Mouse (Mus musculus) heart, postnatal 0 days (tissue): ENCODE data around the gene Dnal4. TPM values are rescaled to one million over a fixed set of nuclear protein-coding genes. Genes with fewer than 3 reads are reported as not detected.

Experiments
- ATAC-seq: fragments of 200-750 bp; cut with Nextera tagmentation; 2 replicates; pipeline ENCODE4 v1.8.0; 2017; ENCODE audit warnings: low read depth, moderate number of reproducible peaks, moderate library complexity; ENCODE audit not compliant: insufficient read depth
- DNase-seq: peaks from one replicate; pipeline ENCODE4 v3.0.0-alpha.2; 2016; ENCODE audit warnings: low spot score
- H3K27ac ChIP-seq: fragments of 300-500 bp; sonication (generic); 2 replicates; pipeline ENCODE4 v1.5.1; 2014; ENCODE audit warnings: low read depth, mild to moderate bottlenecking
- H3K27me3 ChIP-seq: fragments of 300-500 bp; sonication (generic); 2 replicates; pipeline ENCODE4 v1.6.1; 2014; ENCODE audit warnings: low read length, mixed read lengths; ENCODE audit not compliant: control insufficient read depth, insufficient read depth
- H3K36me3 ChIP-seq: fragments of 300-500 bp; sonication (generic); replicated peaks from 2 replicates; pipeline ENCODE4 v1.6.1; 2014; ENCODE audit warnings: low read length, mixed read lengths; ENCODE audit not compliant: control insufficient read depth, insufficient read depth
- H3K4me1 ChIP-seq: fragments of 300-500 bp; sonication (generic); 2 replicates; pipeline ENCODE4 v1.6.1; 2014; ENCODE audit warnings: antibody characterized with exemption; ENCODE audit not compliant: control insufficient read depth, insufficient read depth
- H3K4me2 ChIP-seq: fragments of 300-500 bp; sonication (generic); 2 replicates; pipeline ENCODE4 v1.6.1; 2014; ENCODE audit warnings: low read depth, mild to moderate bottlenecking, low read length, moderate library complexity
- H3K4me3 ChIP-seq: fragments of 300-500 bp; sonication (generic); 2 replicates; pipeline ENCODE4 v1.5.1; 2014; ENCODE audit warnings: low read depth, low read length
- H3K9ac ChIP-seq: fragments of 300-500 bp; sonication (generic); replicated peaks from 2 replicates; pipeline ENCODE4 v1.6.1; 2014; ENCODE audit warnings: low read depth, low read length, mixed read lengths
- H3K9me3 ChIP-seq: fragments of 300-500 bp; sonication (generic); replicated peaks from 2 replicates; pipeline ENCODE4 v1.6.1; 2016; ENCODE audit warnings: low read length; ENCODE audit not compliant: control insufficient read depth
- CTCF ChIP-seq: IDR thresholded peaks from 2 replicates; pipeline ENCODE4 v1.5.1; 2016; ENCODE audit warnings: antibody characterized with exemption, control low read depth, low read depth
- EP300 ChIP-seq: IDR thresholded peaks from 2 replicates; pipeline ENCODE4 v1.6.1; 2016; ENCODE audit warnings: antibody characterized with exemption, low read depth
- WGBS: fragments of 180-500 bp; shearing (Covaris S2); extraction: QIAGEN DNeasy Blood & Tissue Kit; methylation state at CpG from one replicate; pipeline ENCODE4 v1.1.7; 2014; 5-methylcytosine and 5-hydroxymethylcytosine counted together
- polyA plus RNA-seq: library from polyadenylated mRNA; unstranded; fragments of >200 nt; fragmentation: Nextera tagmentation; extraction: Ambion mirVana; gene quantifications from 2 replicates; pipeline ENCODE4 v1.2.1, GENCODE M21; 2015
- total RNA-seq: library from RNA; depleted of rRNA; stranded (reverse); fragments of >200 nt; gene quantifications from 2 replicates; pipeline ENCODE4 v1.2.3, GENCODE M21; 2014; ENCODE audit warnings: low replicate concordance

Dnal4 gene
- total and polyA plus RNA-seq, 2 experiments from 2014 or later: 35.5 TPM

DNA sequence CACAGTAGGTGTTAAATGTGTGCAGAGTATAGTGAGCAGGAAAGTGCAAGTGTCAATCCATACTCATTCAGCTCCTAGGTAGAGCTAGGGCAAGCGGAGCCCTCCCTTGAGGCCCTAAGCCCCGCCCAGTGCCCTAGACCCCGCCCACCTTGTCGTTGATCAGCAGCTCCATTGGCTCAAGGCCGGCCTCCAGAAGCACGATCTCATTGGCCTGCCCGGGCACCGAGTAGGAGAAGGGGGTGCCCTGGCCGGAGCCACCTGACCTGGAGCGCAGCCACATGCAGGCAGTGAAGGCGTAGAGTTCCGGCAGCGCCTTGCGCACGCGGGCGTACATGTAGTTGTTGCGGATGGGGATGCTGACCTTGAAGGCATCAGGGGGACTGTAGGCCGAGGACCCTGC is 14.8 kb upstream of the Dnal4 start:
- no peak for ATAC-seq
- no peak overlapping the region for H3K27ac ChIP-seq
- H3K4me3 ChIP-seq: no peak overlapping the region
- H3K36me3 ChIP-seq: no peaks in the 10 kb centered on the region
- DNase-seq: no peak
- peaks cover 15% of the 10 kb centered on the region; the same call in 1 of the 2 replicates for H3K27me3 ChIP-seq
- 24% methylated on average over 19 of the region's 19 CpGs for WGBS
- no peak overlapping the region for H3K9ac ChIP-seq
- H3K9me3 ChIP-seq: no peaks in the 10 kb centered on the region
- no peak overlapping the region for H3K4me2 ChIP-seq
- H3K4me1 ChIP-seq: no peaks in the 10 kb centered on the region
- TF ChIP-seq EP300 (no peak), CTCF (no peak)

DNA sequence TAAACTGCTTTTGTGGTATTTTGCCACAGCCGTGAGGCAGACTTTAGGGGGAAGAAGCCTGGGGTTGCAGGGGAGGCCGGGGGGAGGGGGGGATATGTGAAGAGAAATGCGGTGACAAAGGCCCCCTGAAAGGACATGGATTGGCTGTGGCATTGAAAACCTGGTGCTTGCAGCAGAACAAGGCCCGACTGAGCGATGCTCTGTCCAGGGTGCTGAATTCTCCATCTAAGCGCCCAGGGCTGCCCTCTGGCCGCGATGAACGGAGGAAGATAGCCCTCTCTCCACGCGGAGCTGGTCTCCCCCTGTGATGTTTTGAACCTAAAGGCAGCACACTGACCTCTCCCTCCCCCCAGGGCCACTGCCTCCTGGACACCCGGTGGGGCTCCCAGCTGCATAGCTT is 13.9 kb upstream of the Dnal4 start:
- peak; percentile 59 for DNase-seq

DNA sequence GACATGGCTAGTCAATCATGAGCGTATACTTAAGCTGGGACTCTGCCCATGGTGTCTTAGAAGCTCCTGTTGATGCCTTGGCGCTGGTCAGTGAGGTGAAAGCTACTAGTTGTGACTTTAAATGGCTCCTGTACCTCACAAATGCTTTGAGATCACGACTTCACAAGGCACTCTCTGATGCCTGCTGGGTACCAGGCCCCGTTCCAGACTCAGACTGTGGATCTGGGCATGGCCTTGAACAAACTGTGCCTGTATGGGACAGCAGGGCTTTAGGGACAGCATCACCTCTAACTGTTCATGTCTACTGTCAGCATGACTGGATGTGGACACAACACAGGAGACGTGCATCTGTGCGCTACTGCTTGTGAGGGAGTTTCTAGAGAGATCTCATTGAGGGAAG is 13.3 kb upstream of the Dnal4 start:
- WGBS: 75% methylated on average over 6 of the region's 6 CpGs
- TF ChIP-seq CTCF (no peak), EP300 (no peak)
- H3K4me1 ChIP-seq: no peaks in the 10 kb centered on the region
- DNase-seq: no peak
- H3K4me2 ChIP-seq: no peak overlapping the region
- no peak overlapping the region for H3K9ac ChIP-seq
- H3K4me3 ChIP-seq: no peak overlapping the region
- H3K36me3 ChIP-seq: no peaks in the 10 kb centered on the region
- H3K27me3 ChIP-seq: peaks cover 15% of the 10 kb centered on the region; the same call in 1 of the 2 replicates
- H3K27ac ChIP-seq: no peak overlapping the region
- ATAC-seq: no peak
- no peaks in the 10 kb centered on the region for H3K9me3 ChIP-seq

More for the DNA sequence above, 13.9 kb upstream of the Dnal4 start:
- Histone ChIP-seq H3K36me3 (no peaks in the 10 kb centered on the region), H3K4me3 (no peak overlapping the region), H3K4me2 (no peak overlapping the region), H3K4me1 (no peaks in the 10 kb centered on the region), H3K27me3 (peaks cover 15% of the 10 kb centered on the region; the same call in 1 of the 2 replicates), H3K9ac (no peak overlapping the region), H3K9me3 (no peaks in the 10 kb centered on the region), H3K27ac (no peak overlapping the region)
- TF ChIP-seq CTCF: peak; percentile 26
- TF ChIP-seq EP300: no peak
- 3% methylated on average over 12 of the region's 12 CpGs for WGBS
- peak; percentile 34; the same call in 1 of the 2 replicates for ATAC-seq

DNA sequence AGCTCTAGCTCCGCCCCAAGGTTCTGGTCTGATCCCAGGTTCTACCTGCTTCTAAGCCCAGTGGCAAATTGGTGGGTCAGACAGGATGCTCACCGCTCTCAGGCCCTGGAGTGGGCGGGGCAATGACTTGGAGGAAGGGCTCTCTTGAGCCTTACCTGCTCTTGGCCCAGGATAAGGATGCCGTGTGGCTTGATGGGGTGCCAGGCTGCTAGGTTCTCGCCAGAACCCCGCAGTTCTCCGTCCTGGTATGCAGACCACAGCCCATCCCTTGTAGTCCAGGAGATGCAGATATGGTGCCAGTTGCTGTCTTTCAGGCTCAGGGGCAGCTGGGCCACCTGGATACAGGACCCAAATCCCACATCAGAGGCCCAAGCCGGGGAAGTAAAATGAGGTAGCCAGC is 12.5 kb upstream of the Dnal4 start:
- Histone ChIP-seq H3K27me3 (peaks cover 15% of the 10 kb centered on the region; the same call in 1 of the 2 replicates), H3K9ac (no peak overlapping the region), H3K9me3 (no peaks in the 10 kb centered on the region), H3K4me2 (no peak overlapping the region), H3K36me3 (no peaks in the 10 kb centered on the region), H3K4me1 (no peaks in the 10 kb centered on the region), H3K4me3 (no peak overlapping the region), H3K27ac (no peak overlapping the region)
- ATAC-seq (no peak), DNase-seq (no peak)
- TF ChIP-seq EP300: no peak
- no peak for TF ChIP-seq CTCF
- 45% methylated on average over 8 of the region's 8 CpGs for WGBS

DNA sequence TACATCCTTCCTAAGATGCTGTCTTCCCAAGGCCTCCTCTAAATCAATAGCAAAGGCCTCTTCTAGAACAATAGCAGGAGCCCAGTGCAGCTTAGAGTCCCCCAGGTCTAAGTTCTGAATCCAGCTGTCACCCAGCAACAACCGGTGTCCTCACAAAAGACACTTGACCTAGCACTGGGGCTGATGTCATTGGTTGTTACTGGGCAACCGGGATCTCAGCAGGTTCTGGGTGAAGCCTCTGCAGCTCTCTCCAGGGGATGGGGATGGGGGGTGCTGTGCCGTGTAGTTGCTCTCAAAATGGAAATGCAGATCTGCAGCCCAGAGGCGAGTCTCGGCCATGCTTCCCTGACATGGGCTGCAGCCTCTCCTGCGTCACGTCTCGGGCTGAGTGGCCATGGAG is 10.2 kb upstream of the Dnal4 start:
- Histone ChIP-seq H3K4me3 (no peak overlapping the region), H3K9me3 (no peaks in the 10 kb centered on the region), H3K4me1 (no peaks in the 10 kb centered on the region), H3K9ac (no peak overlapping the region), H3K27me3 (peaks cover 15% of the 10 kb centered on the region; the same call in 1 of the 2 replicates), H3K36me3 (no peaks in the 10 kb centered on the region), H3K27ac (no peak overlapping the region), H3K4me2 (no peak overlapping the region)
- no peak for TF ChIP-seq CTCF
- no peak for TF ChIP-seq EP300
- WGBS: 45% methylated on average over 8 of the region's 8 CpGs
- ATAC-seq (no peak), DNase-seq (no peak)

DNA sequence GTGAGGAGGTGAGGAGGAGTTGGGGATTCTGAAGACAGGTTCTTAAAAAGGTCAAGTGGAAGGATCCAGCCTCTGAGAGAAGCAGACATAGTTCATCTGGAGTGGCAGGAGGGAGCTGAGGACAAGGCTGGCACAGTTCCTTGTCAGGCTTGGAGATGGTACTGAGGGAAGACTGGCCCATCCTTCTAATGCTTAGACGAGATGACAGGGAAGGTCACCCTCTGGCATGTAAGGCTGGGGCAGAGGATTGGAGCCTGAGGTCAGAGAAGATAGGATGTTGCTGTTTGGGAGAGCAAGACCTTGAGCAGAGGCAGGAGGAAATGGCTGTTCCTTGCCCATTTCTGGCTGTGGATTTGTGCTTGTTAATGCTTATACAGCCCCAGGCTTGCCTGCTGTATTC is 7.4 kb upstream of the Dnal4 start:
- H3K4me2 ChIP-seq: no peak overlapping the region

More for the DNA sequence above, 7.4 kb upstream of the Dnal4 start:
- DNase-seq (no peak), ATAC-seq (no peak)
- 0 out of 2 replicates have a peak, but pooled peaks cover 8% of the 10 kb centered on the region for H3K27me3 ChIP-seq
- no peak overlapping the region for H3K27ac ChIP-seq
- H3K9me3 ChIP-seq: no peaks in the 10 kb centered on the region
- no peaks in the 10 kb centered on the region for H3K4me1 ChIP-seq
- no peak overlapping the region for H3K4me3 ChIP-seq
- no peak overlapping the region for H3K9ac ChIP-seq
- H3K36me3 ChIP-seq: no peaks in the 10 kb centered on the region
- no peak for TF ChIP-seq EP300
- TF ChIP-seq CTCF: no peak
- WGBS: 44% methylated on average over 1 of the region's 1 CpGs
